Mouse (Mus musculus): ENCODE data around the gene Fam3b. TPM values are rescaled to one million over a fixed set of nuclear protein-coding genes. Genes with fewer than 3 reads are reported as not detected.
A peak's percentile ranks its signal among the peaks of the same experiment; 100 is the strongest.

Fam3b gene
- polyA plus RNA-seq, 1 experiment: not detected

GRCm38 (mm10) chr16:97467472-97467871 lies 47.1 kb downstream of the Fam3b start:
- Histone ChIP-seq H3K27me3 (ENCODE audit: control insufficient read depth, insufficient read depth, insufficient read length) (no peaks in the 10 kb centered on the region), H3ac (ENCODE audit: control insufficient read depth, insufficient read length) (no peak overlapping the region), H3K4me3 (no peak overlapping the region), H3K4me2 (ENCODE audit: low read depth) (no peak overlapping the region), H3K79me2 (ENCODE audit: control insufficient read depth, insufficient read depth) (no peaks in the 10 kb centered on the region), H3K36me3 (ENCODE audit: control insufficient read depth, insufficient read depth) (no peaks in the 10 kb centered on the region)
- TF ChIP-seq TCF12 (IDR thresholded peaks at IDR 0.05; ENCODE audit: insufficient read depth, poor library complexity, severe bottlenecking): no peak
- no peak for TF ChIP-seq SRF (IDR thresholded peaks at IDR 0.05; ENCODE audit: control insufficient read depth, insufficient read length, low read depth)
- no peak for TF ChIP-seq REST (IDR thresholded peaks at IDR 0.05; ENCODE audit: insufficient read depth, insufficient read length)
- no peak for TF ChIP-seq MAX (IDR thresholded peaks at IDR 0.05; ENCODE audit: low read depth)
- TF ChIP-seq CEBPB (IDR thresholded peaks at IDR 0.05; ENCODE audit: insufficient read depth, poor library complexity, severe bottlenecking): no peak

GRCm38 (mm10) chr16:97466182-97466957 lies 48.2 kb downstream of the Fam3b start:
- H3K27me3 ChIP-seq (ENCODE audit: control insufficient read depth, insufficient read depth, insufficient read length): no peaks in the 10 kb centered on the region
- H3K36me3 ChIP-seq (ENCODE audit: control insufficient read depth, insufficient read depth): no peaks in the 10 kb centered on the region
- H3K79me2 ChIP-seq (ENCODE audit: control insufficient read depth, insufficient read depth): no peaks in the 10 kb centered on the region
- H3K4me2 ChIP-seq (ENCODE audit: low read depth): no peak overlapping the region
- no peak overlapping the region for H3ac ChIP-seq (ENCODE audit: control insufficient read depth, insufficient read length)
- no peak overlapping the region for H3K4me3 ChIP-seq
- TF ChIP-seq POLR2A (IDR thresholded peaks at IDR 0.05; ENCODE audit: insufficient read length, low read depth) (no peak), USF1 (IDR thresholded peaks at IDR 0.05; ENCODE audit: low read depth) (no peak), REST (IDR thresholded peaks at IDR 0.05; ENCODE audit: insufficient read depth, insufficient read length) (no peak), TCF12 (IDR thresholded peaks at IDR 0.05; ENCODE audit: insufficient read depth, poor library complexity, severe bottlenecking) (no peak), MYOG (IDR thresholded peaks at IDR 0.05; ENCODE audit: control insufficient read depth in 1 of 3, insufficient read depth in 1 of 3, insufficient read length in 2 of 3, low read depth in 2 of 3) (no peak)

- Histone ChIP-seq H3ac (ENCODE audit: control insufficient read depth, insufficient read length) (no peak within 1 kb of the TSS), H3K79me2 (ENCODE audit: control insufficient read depth, insufficient read depth) (no peaks in the 10 kb centered on the region), H3K4me2 (ENCODE audit: low read depth) (peak within 1 kb of the TSS; percentile 38), H3K4me3 (no peak within 1 kb of the TSS), H3K27me3 (ENCODE audit: control insufficient read depth, insufficient read depth, insufficient read length) (no peaks in the 10 kb centered on the region), H3K36me3 (ENCODE audit: control insufficient read depth, insufficient read depth) (no peaks in the 10 kb centered on the region)
- TF ChIP-seq E2F4 (IDR thresholded peaks at IDR 0.05; ENCODE audit: insufficient read depth) (no peak), MYOD1 (IDR thresholded peaks at IDR 0.05; ENCODE audit: control insufficient read depth in 1 of 3, insufficient read length in 2 of 3, low read depth in 2 of 3) (no peak), POLR2AphosphoS2 (IDR thresholded peaks at IDR 0.05; ENCODE audit: insufficient read length, low read depth) (no peak), MYOG (IDR thresholded peaks at IDR 0.05; ENCODE audit: control insufficient read depth in 1 of 3, insufficient read depth in 1 of 3, insufficient read length in 2 of 3, low read depth in 2 of 3) (no peak), REST (IDR thresholded peaks at IDR 0.05; ENCODE audit: insufficient read depth, insufficient read length) (no peak), TCF3 (IDR thresholded peaks at IDR 0.05; ENCODE audit: insufficient read length, low read depth) (no peak), TCF12 (IDR thresholded peaks at IDR 0.05; ENCODE audit: insufficient read depth, poor library complexity, severe bottlenecking) (no peak)
Measured at GRCm38 (mm10) chr16:97462481-97463181, 52.0 kb downstream of the Fam3b start, which contains the start of gene Mx1. Mx1 (minus strand) TSS chr16:97462907.

- no peak for TF ChIP-seq POLR2AphosphoS2 (IDR thresholded peaks at IDR 0.05; ENCODE audit: insufficient read length, low read depth)
- TF ChIP-seq POLR2A (IDR thresholded peaks at IDR 0.05; ENCODE audit: insufficient read length, low read depth): no peak
- TF ChIP-seq USF1 (IDR thresholded peaks at IDR 0.05; ENCODE audit: low read depth): no peak
- TF ChIP-seq E2F4 (IDR thresholded peaks at IDR 0.05; ENCODE audit: insufficient read depth): no peak
- TF ChIP-seq MAX (IDR thresholded peaks at IDR 0.05; ENCODE audit: low read depth): no peak
- no peak for TF ChIP-seq MYOD1 (IDR thresholded peaks at IDR 0.05; ENCODE audit: control insufficient read depth in 1 of 3, insufficient read length in 2 of 3, low read depth in 2 of 3)
- TF ChIP-seq CEBPB (IDR thresholded peaks at IDR 0.05; ENCODE audit: insufficient read depth, poor library complexity, severe bottlenecking): no peak
- TF ChIP-seq SRF (IDR thresholded peaks at IDR 0.05; ENCODE audit: control insufficient read depth, insufficient read length, low read depth): no peak
- TF ChIP-seq REST (IDR thresholded peaks at IDR 0.05; ENCODE audit: insufficient read depth, insufficient read length): no peak
- TF ChIP-seq TCF12 (IDR thresholded peaks at IDR 0.05; ENCODE audit: insufficient read depth, poor library complexity, severe bottlenecking): no peak
- TF ChIP-seq TCF3 (IDR thresholded peaks at IDR 0.05; ENCODE audit: insufficient read length, low read depth): no peak
- no peak for TF ChIP-seq MYOG (IDR thresholded peaks at IDR 0.05; ENCODE audit: control insufficient read depth in 1 of 3, insufficient read depth in 1 of 3, insufficient read length in 2 of 3, low read depth in 2 of 3)
- Histone ChIP-seq H3ac (ENCODE audit: control insufficient read depth, insufficient read length) (no peak overlapping the region), H3K36me3 (ENCODE audit: control insufficient read depth, insufficient read depth) (no peaks in the 10 kb centered on the region), H3K4me3 (no peak overlapping the region), H3K4me2 (ENCODE audit: low read depth) (no peak overlapping the region), H3K27me3 (ENCODE audit: control insufficient read depth, insufficient read depth, insufficient read length) (no peaks in the 10 kb centered on the region), H3K79me2 (ENCODE audit: control insufficient read depth, insufficient read depth) (no peaks in the 10 kb centered on the region)
Measured at GRCm38 (mm10) chr16:97461271-97461670, 53.3 kb downstream of the Fam3b start.

- no peak overlapping the region for H3K4me2 ChIP-seq (ENCODE audit: low read depth)
- H3K27me3 ChIP-seq (ENCODE audit: control insufficient read depth, insufficient read depth, insufficient read length): no peaks in the 10 kb centered on the region
- H3K79me2 ChIP-seq (ENCODE audit: control insufficient read depth, insufficient read depth): no peaks in the 10 kb centered on the region
- TF ChIP-seq E2F4 (IDR thresholded peaks at IDR 0.05; ENCODE audit: insufficient read depth) (no peak), MYOG (IDR thresholded peaks at IDR 0.05; ENCODE audit: control insufficient read depth in 1 of 3, insufficient read depth in 1 of 3, insufficient read length in 2 of 3, low read depth in 2 of 3) (no peak), POLR2AphosphoS2 (IDR thresholded peaks at IDR 0.05; ENCODE audit: insufficient read length, low read depth) (no peak), CEBPB (IDR thresholded peaks at IDR 0.05; ENCODE audit: insufficient read depth, poor library complexity, severe bottlenecking) (no peak), REST (IDR thresholded peaks at IDR 0.05; ENCODE audit: insufficient read depth, insufficient read length) (no peak), SRF (IDR thresholded peaks at IDR 0.05; ENCODE audit: control insufficient read depth, insufficient read length, low read depth) (no peak)
- no peaks in the 10 kb centered on the region for H3K36me3 ChIP-seq (ENCODE audit: control insufficient read depth, insufficient read depth)
- no peak overlapping the region for H3K4me3 ChIP-seq
- H3ac ChIP-seq (ENCODE audit: control insufficient read depth, insufficient read length): no peak overlapping the region
Measured at GRCm38 (mm10) chr16:97459831-97460230, 54.8 kb downstream of the Fam3b start.

Data from myocyte (in vitro differentiated cells).